Mouse (Mus musculus) brain, embryonic 14.5 days (tissue): ENCODE data around the gene Olfr332.
"Not testable (repeated sequence)": the region's sequence is repeated elsewhere in the genome, so short reads cannot be mapped to it uniquely, and the experiment has no call there.

Experiments
- CTCF ChIP-seq: fragments of 200-500 bp; IDR thresholded peaks from 2 replicates; pipeline ENCODE4 v1.5.1; 2012; ENCODE audit warnings: inconsistent platforms, mild to moderate bottlenecking, moderate library complexity, borderline replicate concordance; ENCODE audit not compliant: insufficient read depth, insufficient read length; ENCODE audit errors: extremely low read depth
- POLR2A ChIP-seq: fragments of 200-500 bp; IDR thresholded peaks from 2 replicates; pipeline ENCODE4 v1.6.1; 2012; ENCODE audit warnings: mild to moderate bottlenecking, inconsistent platforms, borderline replicate concordance; ENCODE audit not compliant: poor library complexity, insufficient read depth, insufficient read length, severe bottlenecking; ENCODE audit errors: extremely low read depth

- not testable (repeated sequence) for TF ChIP-seq CTCF, POLR2A
Measured at GRCm38 (mm10) chr11:58509058-58509457, 16.7 kb upstream of the Olfr332 start.
